Comparison of ENCODE assay signal across 25 mouse cellular contexts in genomic region chr11:104206573-104206972, GRCm38 (mm10). TPM values are rescaled to one million over a fixed set of nuclear protein-coding genes. Genes with fewer than 3 reads are reported as not detected.
DNase-seq lines count a peak whose midpoint lies in the region; ATAC-seq and TF ChIP-seq lines count a peak whose summit lies in the region.
"Had no signal": no experiment of that assay in that cellular context is flagged by ENCODE, and none has a peak within 500 bp of the region (broad histone marks: within the 10 kb centered on the region; RNA-seq: fewer than 3 reads in every experiment).

No protein-coding gene starts in this region.

- WGBS in lung, postnatal 0 days = 76% methylated on average over 4 of the region's 4 CpGs
- 86% methylated on average over 4 of the region's 4 CpGs for WGBS in embryonic facial prominence, embryonic 10.5 days
- 80% methylated on average over 4 of the region's 4 CpGs for WGBS in forebrain, embryonic 14.5 days

- no peak for TF ChIP-seq POLR2A in brain, embryonic 14.5 days (IDR thresholded peaks at IDR 0.05; ENCODE audit: borderline replicate concordance, extremely low read depth, insufficient read depth, insufficient read length, poor library complexity, severe bottlenecking)

- H3K27ac ChIP-seq in lung, postnatal 0 days (ENCODE audit: low read length) = no peak overlapping the region
- H3K27ac ChIP-seq in embryonic facial prominence, embryonic 10.5 days (replicated peaks) = no peak overlapping the region
- H3K27ac ChIP-seq in forebrain, embryonic 14.5 days (ENCODE audit: low read depth, low read length) = no peak overlapping the region
- H3K27ac ChIP-seq: embryonic facial prominence, embryonic 12.5 days; forebrain, embryonic 10.5 days; forebrain, embryonic 12.5 days; forebrain, embryonic 15.5 days had no signal

- no peaks in the 10 kb centered on the region for H3K4me1 ChIP-seq in lung, postnatal 0 days (ENCODE audit: insufficient read depth, low read depth, low read length)
- no peaks in the 10 kb centered on the region for H3K4me1 ChIP-seq in embryonic facial prominence, embryonic 10.5 days
- no peaks in the 10 kb centered on the region for H3K4me1 ChIP-seq in forebrain, embryonic 14.5 days (ENCODE audit: control insufficient read depth, insufficient read depth, low read length)
- H3K4me1 ChIP-seq: embryonic facial prominence, embryonic 12.5 days; forebrain, embryonic 10.5 days; forebrain, embryonic 12.5 days; forebrain, embryonic 15.5 days had no signal

- no peak for TF ChIP-seq EP300 in lung, postnatal 0 days (IDR thresholded peaks at IDR 0.05)

- H3K4me2 ChIP-seq in lung, postnatal 0 days (replicated peaks; ENCODE audit: low read depth, low read length) = no peak overlapping the region
- H3K4me2 ChIP-seq in forebrain, embryonic 14.5 days (ENCODE audit: low read length) = no peak overlapping the region
- H3K4me2 ChIP-seq: embryonic facial prominence, embryonic 12.5 days; forebrain, embryonic 12.5 days; forebrain, embryonic 15.5 days had no signal

- no peak overlapping the region for H3K4me3 ChIP-seq in lung, postnatal 0 days (ENCODE audit: low read depth, low read length)
- no peak overlapping the region for H3K4me3 ChIP-seq in embryonic facial prominence, embryonic 10.5 days
- no peak overlapping the region for H3K4me3 ChIP-seq in forebrain, embryonic 14.5 days (ENCODE audit: low read depth, low read length)
- H3K4me3 ChIP-seq: embryonic facial prominence, embryonic 12.5 days; forebrain, embryonic 10.5 days; forebrain, embryonic 12.5 days; forebrain, embryonic 15.5 days had no signal

- no peak for TF ChIP-seq CTCF in lung, postnatal 0 days (IDR thresholded peaks at IDR 0.05)
- no peak for TF ChIP-seq CTCF in brain, embryonic 14.5 days (IDR thresholded peaks at IDR 0.05; ENCODE audit: borderline replicate concordance, extremely low read depth, insufficient read depth, insufficient read length)

- no peaks in the 10 kb centered on the region for H3K36me3 ChIP-seq in lung, postnatal 0 days (ENCODE audit: insufficient read depth, low read length)
- no peaks in the 10 kb centered on the region for H3K36me3 ChIP-seq in embryonic facial prominence, embryonic 10.5 days (replicated peaks)
- H3K36me3 ChIP-seq in forebrain, embryonic 14.5 days (ENCODE audit: control insufficient read depth, insufficient read depth, low read length) = no peaks in the 10 kb centered on the region
- H3K36me3 ChIP-seq: embryonic facial prominence, embryonic 12.5 days; forebrain, embryonic 10.5 days; forebrain, embryonic 12.5 days; forebrain, embryonic 15.5 days had no signal

- no peaks in the 10 kb centered on the region for H3K27me3 ChIP-seq in lung, postnatal 0 days (replicated peaks; ENCODE audit: insufficient read depth, low read length)
- no peaks in the 10 kb centered on the region for H3K27me3 ChIP-seq in embryonic facial prominence, embryonic 10.5 days (replicated peaks; ENCODE audit: low read depth, poor library complexity, severe bottlenecking)
- H3K27me3 ChIP-seq in forebrain, embryonic 14.5 days (replicated peaks; ENCODE audit: control insufficient read depth, insufficient read depth, low read length) = no peaks in the 10 kb centered on the region; the same call in 1 of the 2 replicates
- H3K27me3 ChIP-seq: embryonic facial prominence, embryonic 12.5 days; forebrain, embryonic 15.5 days had no signal

- no peak overlapping the region for H3K9ac ChIP-seq in lung, postnatal 0 days (replicated peaks; ENCODE audit: low read depth)
- H3K9ac ChIP-seq in forebrain, embryonic 14.5 days (ENCODE audit: low read length) = no peak overlapping the region
- H3K9ac ChIP-seq: embryonic facial prominence, embryonic 12.5 days; forebrain, embryonic 12.5 days; forebrain, embryonic 15.5 days; forebrain, postnatal 0 days had no signal

- no peaks in the 10 kb centered on the region for H3K9me3 ChIP-seq in lung, postnatal 0 days (ENCODE audit: low read length)
- H3K9me3 ChIP-seq in embryonic facial prominence, embryonic 10.5 days = 0 out of 2 replicates have a peak, but pooled peaks cover 6% of the 10 kb centered on the region
- H3K9me3 ChIP-seq in forebrain, embryonic 14.5 days (replicated peaks; ENCODE audit: control insufficient read depth, low read length) = peaks cover under 1% of the 10 kb centered on the region; the same call in 1 of the 2 replicates

- peak; percentile 7 for DNase-seq in lung, postnatal 36 days
- DNase-seq in lung, postnatal 0 days (ENCODE audit: low spot score) = no peak
- DNase-seq in MN1 (ENCODE audit: low spot score) = peak; percentile 83
- DNase-seq in Muller cell, postnatal 12 days (ENCODE audit: inconsistent ontology term) = peak; percentile 23
- DNase-seq in brain, embryonic 14.5 days (ENCODE audit: low read depth) = peak; percentile 40
- DNase-seq in embryonic facial prominence, embryonic 10.5 days (ENCODE audit: low spot score) = no peak
- no peak for DNase-seq in forebrain, embryonic 14.5 days (ENCODE audit: low spot score)
- DNase-seq: adrenal gland, adult 8-10 months; adrenal gland, postnatal 14 days; adrenal gland, postnatal 36 days; cerebellum, adult 11 months; cerebellum, adult 18-20 months; cerebellum, adult 8-10 months; cerebellum, adult 9-11 months; cerebellum, postnatal 14 days; cerebellum, postnatal 36 days; embryo, embryonic 11 days; forebrain, postnatal 0 days had no signal

- ATAC-seq in lung, postnatal 0 days = no peak
- ATAC-seq in forebrain, embryonic 14.5 days = no peak
- ATAC-seq: activated CD4-positive, CD25-positive, alpha-beta regulatory T cell, adult 4 months; forebrain, embryonic 15.5 days; forebrain, postnatal 0 days had no signal

RNA-seq across cellular contexts. Expression of gene Sppl2c, which starts 20.4 kb away (rescaled TPM):
- polyA plus RNA-seq in lung, postnatal 0 days (2015; fragmentation: Nextera tagmentation; extraction: Ambion mirVana) = not detected in 2 replicates
- not detected in 2 replicates for polyA plus RNA-seq in brain, embryonic 14.5 days (2012; rRNA removed)
- polyA plus RNA-seq in embryonic facial prominence, embryonic 10.5 days (2016; fragmentation: Nextera tagmentation; extraction: Ambion mirVana) = not detected in 2 replicates
- not detected in 2 replicates for polyA plus RNA-seq in forebrain, embryonic 14.5 days (2014; fragmentation: Nextera tagmentation; extraction: Ambion mirVana)
- polyA plus RNA-seq: activated CD4-positive, CD25-positive, alpha-beta regulatory T cell, adult 4 months; C2C12; embryonic facial prominence, embryonic 12.5 days; embryonic facial prominence, embryonic 14.5 days; forebrain, embryonic 10.5 days; forebrain, embryonic 12.5 days; forebrain, embryonic 15.5 days; forebrain, postnatal 0 days had no signal

RNA-seq across cellular contexts. Expression of gene Mapt, which starts 24.6 kb away (rescaled TPM):
- 15.9 and 23.3 TPM in 2 replicates for polyA plus RNA-seq in lung, postnatal 0 days (2015; fragmentation: Nextera tagmentation; extraction: Ambion mirVana)
- 305 and 557 TPM in 2 replicates for polyA plus RNA-seq in brain, embryonic 14.5 days (2012; rRNA removed)
- 10.7 and 14.7 TPM in 2 replicates for polyA plus RNA-seq in embryonic facial prominence, embryonic 10.5 days (2016; fragmentation: Nextera tagmentation; extraction: Ambion mirVana)
- 354 and 601 TPM in 2 replicates for polyA plus RNA-seq in forebrain, embryonic 14.5 days (2014; fragmentation: Nextera tagmentation; extraction: Ambion mirVana)

Comparison
In these comparisons a context has a peak if more than half of its experiments do, and no peak if none do; other contexts are left out.
1. DNase-seq: peak in lung, postnatal 36 days (single experiment), MN1 (single experiment), Muller cell, postnatal 12 days (single experiment) and brain, embryonic 14.5 days (single experiment); none in lung, postnatal 0 days (single experiment), embryonic facial prominence, embryonic 10.5 days (single experiment) and forebrain, embryonic 14.5 days (single experiment).
2. RNA of gene Mapt, which starts 24.6 kb away (polyA plus RNA-seq): 305 to 557 TPM in brain, embryonic 14.5 days and 354 to 601 TPM in forebrain, embryonic 14.5 days; 15.9 to 23.3 TPM in lung, postnatal 0 days and 10.7 to 14.7 TPM in embryonic facial prominence, embryonic 10.5 days; every median in the first group is over 10 times any median in the second.